Mouse (Mus musculus) liver (tissue): ENCODE measurements at regions not wholly inside any gene's neighbourhood (a gene's known extent, or its start where the extent isn't known, plus 50 kb on each side); places are given as distances from the start of the nearest gene placed in this dataset.
"Not testable (repeated sequence)": the region's sequence is repeated elsewhere in the genome, so short reads cannot be mapped to it uniquely, and the experiment has no call there.

ENCODE experiments used
- DNase-seq: peaks from one replicate; pipeline ENCODE4 v3.0.0-alpha.2; 2020; ENCODE audit warnings: mixed read lengths

- DNase-seq, result no peak
Observed at GRCm38 (mm10) chr4:89621260-89621659, 58.0 kb upstream of the Dmrta1 start.

- no peak for DNase-seq
Observed at GRCm38 (mm10) chr4:89604721-89605120, 74.5 kb upstream of the Dmrta1 start.

GRCm38 (mm10) chr4:89575529-89575928 lies 103.7 kb upstream of the Dmrta1 start:
- peak; percentile 11 for DNase-seq

- no peak for DNase-seq
Observed at GRCm38 (mm10) chr4:89554711-89555466, 124.3 kb upstream of the Dmrta1 start.

GRCm38 (mm10) chr4:89552556-89552955 lies 126.7 kb upstream of the Dmrta1 start:
- no peak for DNase-seq

- DNase-seq, result no peak
Observed at GRCm38 (mm10) chr4:89550515-89550914, 128.7 kb upstream of the Dmrta1 start.

- DNase-seq, result peak; percentile 35
Observed at GRCm38 (mm10) chr4:89532462-89532861, 146.8 kb upstream of the Dmrta1 start.

- no peak for DNase-seq
Observed at GRCm38 (mm10) chr4:89530050-89530911, 149.0 kb upstream of the Dmrta1 start.

GRCm38 (mm10) chr4:89527966-89528365 lies 151.3 kb upstream of the Dmrta1 start:
- no peak for DNase-seq

GRCm38 (mm10) chr4:89527326-89527725 lies 151.9 kb upstream of the Dmrta1 start:
- no peak for DNase-seq

GRCm38 (mm10) chr4:89525525-89525924 lies 153.7 kb upstream of the Dmrta1 start:
- not testable (repeated sequence) for DNase-seq

GRCm38 (mm10) chr4:89524260-89525200 lies 154.7 kb upstream of the Dmrta1 start:
- peak; percentile 74 for DNase-seq

GRCm38 (mm10) chr4:89523423-89524259 lies 155.6 kb upstream of the Dmrta1 start:
- DNase-seq, result peak; percentile 45

- DNase-seq, result no peak
Observed at GRCm38 (mm10) chr4:89518027-89518426, 161.2 kb upstream of the Dmrta1 start.

GRCm38 (mm10) chr4:89515823-89516411 lies 163.3 kb upstream of the Dmrta1 start:
- no peak for DNase-seq

GRCm38 (mm10) chr4:89514981-89515380 lies 164.3 kb upstream of the Dmrta1 start:
- no peak for DNase-seq

GRCm38 (mm10) chr4:89510593-89510992 lies 168.6 kb upstream of the Dmrta1 start:
- no peak for DNase-seq

- DNase-seq, result peak; percentile 75
Observed at GRCm38 (mm10) chr4:89509655-89510391, 169.4 kb upstream of the Dmrta1 start.

- DNase-seq, result no peak
Observed at GRCm38 (mm10) chr4:89508103-89508763, 171.0 kb upstream of the Dmrta1 start.

GRCm38 (mm10) chr4:89505368-89505819 lies 173.8 kb upstream of the Dmrta1 start:
- DNase-seq, result no peak
